Mouse (Mus musculus) lung, embryonic 14.5 days (tissue): ENCODE data around the gene 9430097D07Rik. TPM values are rescaled to one million over a fixed set of nuclear protein-coding genes. Genes with fewer than 3 reads are reported as not detected.

Source experiments
- ATAC-seq: fragments of 200-750 bp; cut with Nextera tagmentation; 2 replicates; pipeline ENCODE4 v1.8.0; 2017; ENCODE audit warnings: mild to moderate bottlenecking, moderate TSS enrichment, moderate library complexity; ENCODE audit not compliant: insufficient read depth
- DNase-seq: peaks from one replicate; pipeline ENCODE4 v3.0.0-alpha.2; 2015
- H3K27ac ChIP-seq: fragments of 300-500 bp; sonication (generic); 2 replicates; pipeline ENCODE4 v1.5.1; 2014; ENCODE audit warnings: low read depth, mild to moderate bottlenecking, moderate library complexity
- H3K27me3 ChIP-seq: fragments of 300-500 bp; sonication (generic); 2 replicates; pipeline ENCODE4 v1.6.1; 2014; ENCODE audit warnings: low read length, control low read depth; ENCODE audit not compliant: insufficient read depth
- H3K36me3 ChIP-seq: fragments of 300-500 bp; sonication (generic); 2 replicates; pipeline ENCODE4 v1.6.1; 2014; ENCODE audit warnings: control low read depth; ENCODE audit not compliant: insufficient read depth
- H3K4me1 ChIP-seq: fragments of 300-500 bp; sonication (generic); 2 replicates; pipeline ENCODE4 v1.6.1; 2014; ENCODE audit warnings: antibody characterized with exemption, control low read depth; ENCODE audit not compliant: insufficient read depth
- H3K4me2 ChIP-seq: fragments of 300-500 bp; sonication (generic); 2 replicates; pipeline ENCODE4 v1.6.1; 2014; ENCODE audit warnings: mild to moderate bottlenecking
- H3K4me3 ChIP-seq: fragments of 300-500 bp; sonication (generic); 2 replicates; pipeline ENCODE4 v1.5.1; 2014; ENCODE audit warnings: low read depth, low read length
- H3K9ac ChIP-seq: fragments of 300-500 bp; sonication (generic); 2 replicates; pipeline ENCODE4 v1.6.1; 2014
- H3K9me3 ChIP-seq: fragments of 300-500 bp; sonication (generic); 2 replicates; pipeline ENCODE4 v1.6.1; 2016; ENCODE audit warnings: low read depth, low read length, control low read depth
- CTCF ChIP-seq: IDR thresholded peaks from 2 replicates; pipeline ENCODE4 v1.5.1; 2016; ENCODE audit warnings: antibody characterized with exemption, low read depth
- WGBS: fragments of 180-500 bp; shearing (Covaris S2); extraction: QIAGEN DNeasy Blood & Tissue Kit; methylation state at CpG from one replicate; pipeline ENCODE4 v1.1.7; 2014; 5-methylcytosine and 5-hydroxymethylcytosine counted together
- polyA plus RNA-seq: library from polyadenylated mRNA; unstranded; fragments of >200 nt; fragmentation: Nextera tagmentation; extraction: Ambion mirVana; gene quantifications from 2 replicates; pipeline ENCODE4 v1.2.1, GENCODE M21; 2014

Gene 9430097D07Rik
- polyA plus RNA-seq, 1 experiment from 2014 or later = not detected

- Histone ChIP-seq H3K9me3 (no peaks in the 10 kb centered on the region), H3K27me3 (no peaks in the 10 kb centered on the region)
- ATAC-seq = no peak
Measured at GRCm38 (mm10) chr2:32597248-32597647, 21.8 kb upstream of the 9430097D07Rik start.

GRCm38 (mm10) chr2:32596725-32597124, 21.2 kb upstream of the 9430097D07Rik start:
- no peak for TF ChIP-seq CTCF
- Histone ChIP-seq H3K4me2 (no peak overlapping the region), H3K27ac (no peak overlapping the region), H3K36me3 (peaks cover 22% of the 10 kb centered on the region), H3K9me3 (no peaks in the 10 kb centered on the region), H3K27me3 (no peaks in the 10 kb centered on the region), H3K9ac (no peak overlapping the region), H3K4me3 (no peak overlapping the region), H3K4me1 (0 out of 2 replicates have a peak, but pooled peaks cover 3% of the 10 kb centered on the region)
- ATAC-seq (no peak), DNase-seq (no peak)
- WGBS = 87% methylated on average over 13 of the region's 13 CpGs

More at GRCm38 (mm10) chr2:32597248-32597647, 21.8 kb upstream of the 9430097D07Rik start:
- no peak overlapping the region for H3K9ac ChIP-seq
- DNase-seq = no peak
- no peak overlapping the region for H3K4me2 ChIP-seq
- H3K4me3 ChIP-seq = no peak overlapping the region
- 82% methylated on average over 5 of the region's 5 CpGs for WGBS
- TF ChIP-seq CTCF = no peak
- H3K36me3 ChIP-seq = peaks cover 22% of the 10 kb centered on the region
- peaks cover 8% of the 10 kb centered on the region for H3K4me1 ChIP-seq
- no peak overlapping the region for H3K27ac ChIP-seq

- Histone ChIP-seq H3K36me3 (peaks cover 23% of the 10 kb centered on the region; the same call in 1 of the 2 replicates), H3K27me3 (no peaks in the 10 kb centered on the region), H3K4me2 (no peak overlapping the region), H3K4me3 (no peak overlapping the region), H3K27ac (no peak overlapping the region), H3K9me3 (no peaks in the 10 kb centered on the region), H3K9ac (no peak overlapping the region), H3K4me1 (peaks cover 15% of the 10 kb centered on the region)
- WGBS = 63% methylated on average over 6 of the region's 6 CpGs
- DNase-seq (no peak), ATAC-seq (no peak)
- TF ChIP-seq CTCF = no peak
Measured at GRCm38 (mm10) chr2:32591249-32591648, 15.8 kb upstream of the 9430097D07Rik start.

- 62% methylated on average over 10 of the region's 10 CpGs for WGBS
- Histone ChIP-seq H3K27ac (no peak overlapping the region), H3K36me3 (peaks cover 23% of the 10 kb centered on the region; the same call in 1 of the 2 replicates), H3K4me3 (no peak overlapping the region), H3K9ac (no peak overlapping the region), H3K27me3 (no peaks in the 10 kb centered on the region), H3K4me1 (peaks cover 15% of the 10 kb centered on the region), H3K4me2 (no peak overlapping the region), H3K9me3 (no peaks in the 10 kb centered on the region)
- ATAC-seq (no peak), DNase-seq (no peak)
- no peak for TF ChIP-seq CTCF
Measured at GRCm38 (mm10) chr2:32590224-32590623, 14.7 kb upstream of the 9430097D07Rik start.

- H3K27me3 ChIP-seq = no peaks in the 10 kb centered on the region
- no peak overlapping the region for H3K4me3 ChIP-seq
- peaks cover 15% of the 10 kb centered on the region for H3K4me1 ChIP-seq
- no peak for TF ChIP-seq CTCF
- H3K9ac ChIP-seq = no peak overlapping the region
- peaks cover 14% of the 10 kb centered on the region; the same call in 1 of the 2 replicates for H3K36me3 ChIP-seq
- no peak overlapping the region for H3K27ac ChIP-seq
- DNase-seq = no peak
- no peak for ATAC-seq
- no peaks in the 10 kb centered on the region for H3K9me3 ChIP-seq
- WGBS = 52% methylated on average over 11 of the region's 11 CpGs
- no peak overlapping the region for H3K4me2 ChIP-seq
Measured at GRCm38 (mm10) chr2:32589213-32589795, 13.8 kb upstream of the 9430097D07Rik start.

GRCm38 (mm10) chr2:32587731-32588321, 12.3 kb upstream of the 9430097D07Rik start:
- H3K27ac ChIP-seq = peak overlapping the region; percentile 22
- TF ChIP-seq CTCF = no peak

GRCm38 (mm10) chr2:32586871-32587351, 11.4 kb upstream of the 9430097D07Rik start, which contains the start of gene St6galnac4:
TSS of gene St6galnac4 (plus strand) at chr2:32587095.
- peak; percentile 88 for ATAC-seq
- H3K4me2 ChIP-seq = peak within 1 kb of the TSS; percentile 59
- H3K36me3 ChIP-seq = peaks cover 8% of the 10 kb centered on the region; the same call in 1 of the 2 replicates
- TF ChIP-seq CTCF = peak; percentile 43
- no peaks in the 10 kb centered on the region for H3K9me3 ChIP-seq
- WGBS = under 1% methylated on average over 38 of the region's 38 CpGs
- peak within 1 kb of the TSS; percentile 17 for H3K9ac ChIP-seq
- H3K27me3 ChIP-seq = 0 out of 2 replicates have a peak, but pooled peaks cover 6% of the 10 kb centered on the region
- H3K27ac ChIP-seq = peak within 1 kb of the TSS; percentile 42
- peak within 1 kb of the TSS; percentile 38 for H3K4me3 ChIP-seq
- DNase-seq = peak; percentile 98
- peaks cover 19% of the 10 kb centered on the region for H3K4me1 ChIP-seq

More at GRCm38 (mm10) chr2:32587731-32588321, 12.3 kb upstream of the 9430097D07Rik start:
- Histone ChIP-seq H3K36me3 (peaks cover 8% of the 10 kb centered on the region; the same call in 1 of the 2 replicates), H3K4me1 (peaks cover 18% of the 10 kb centered on the region), H3K4me2 (peak overlapping the region; percentile 59), H3K9me3 (no peaks in the 10 kb centered on the region), H3K9ac (peak overlapping the region; percentile 17), H3K4me3 (peak overlapping the region; percentile 38), H3K27me3 (0 out of 2 replicates have a peak, but pooled peaks cover 5% of the 10 kb centered on the region)
- DNase-seq (peak; percentile 26), ATAC-seq (no peak)
- 19% methylated on average over 9 of the region's 9 CpGs for WGBS
